Mouse (Mus musculus) hindbrain, embryonic 11.5 days (tissue): ENCODE data around the gene 4930503B20Rik. TPM values are rescaled to one million over a fixed set of nuclear protein-coding genes. Genes with fewer than 3 reads are reported as not detected.

ENCODE experiments used
- ATAC-seq: fragments of 200-750 bp; cut with Nextera tagmentation; 2 replicates; pipeline ENCODE4 v1.8.0; 2017; ENCODE audit warnings: mild to moderate bottlenecking, moderate TSS enrichment, moderate library complexity; ENCODE audit not compliant: low FRiP score
- DNase-seq: peaks from one replicate; pipeline ENCODE4 v3.0.0-alpha.2; 2015; ENCODE audit warnings: low spot score
- H3K27ac ChIP-seq: fragments of 300-500 bp; sonication (generic); 2 replicates; pipeline ENCODE4 v1.5.1; 2014; ENCODE audit warnings: mild to moderate bottlenecking, low read depth, low read length
- H3K27me3 ChIP-seq: fragments of 300-500 bp; sonication (generic); 2 replicates; pipeline ENCODE4 v1.6.1; 2014; ENCODE audit warnings: mild to moderate bottlenecking, low read length, moderate library complexity, mixed read lengths; ENCODE audit not compliant: control insufficient read depth, insufficient read depth
- H3K36me3 ChIP-seq: fragments of 300-500 bp; sonication (generic); 2 replicates; pipeline ENCODE4 v1.6.1; 2014; ENCODE audit warnings: mild to moderate bottlenecking, low read length, moderate library complexity, mixed read lengths; ENCODE audit not compliant: control insufficient read depth, insufficient read depth
- H3K4me1 ChIP-seq: fragments of 300-500 bp; sonication (generic); replicated peaks from 2 replicates; pipeline ENCODE4 v1.6.1; 2014; ENCODE audit warnings: low read length, mixed read lengths; ENCODE audit not compliant: control insufficient read depth, insufficient read depth
- H3K4me2 ChIP-seq: fragments of 300-500 bp; sonication (generic); replicated peaks from 2 replicates; pipeline ENCODE4 v1.6.1; 2014; ENCODE audit warnings: mild to moderate bottlenecking, low read depth, low read length
- H3K4me3 ChIP-seq: fragments of 300-500 bp; sonication (generic); 2 replicates; pipeline ENCODE4 v1.5.1; 2014; ENCODE audit warnings: low read depth, low read length
- H3K9ac ChIP-seq: fragments of 300-500 bp; sonication (generic); 2 replicates; pipeline ENCODE4 v1.6.1; 2014; ENCODE audit warnings: low read depth, low read length
- H3K9me3 ChIP-seq: fragments of 300-500 bp; sonication (generic); 2 replicates; pipeline ENCODE4 v1.6.1; 2016; ENCODE audit warnings: low read length; ENCODE audit not compliant: control insufficient read depth
- WGBS: fragments of 180-500 bp; shearing (Covaris S2); extraction: QIAGEN DNeasy Blood & Tissue Kit; methylation state at CpG from one replicate; pipeline ENCODE4 v1.1.7; 2014; 5-methylcytosine and 5-hydroxymethylcytosine counted together
- polyA plus RNA-seq: library from polyadenylated mRNA; unstranded; fragments of >200 nt; fragmentation: Nextera tagmentation; extraction: Ambion mirVana; gene quantifications from 2 replicates; pipeline ENCODE4 v1.2.1, GENCODE M21; 2014

4930503B20Rik gene
- polyA plus RNA-seq, result not detected in 2 replicates

- Histone ChIP-seq H3K4me1 (no peaks in the 10 kb centered on the region), H3K4me3 (no peak within 1 kb of the TSS), H3K27me3 (no peaks in the 10 kb centered on the region), H3K36me3 (no peaks in the 10 kb centered on the region), H3K9me3 (no peaks in the 10 kb centered on the region), H3K4me2 (no peak within 1 kb of the TSS), H3K9ac (no peak within 1 kb of the TSS), H3K27ac (no peak within 1 kb of the TSS)
- ATAC-seq, result no peak
- 81% methylated on average over 3 of the region's 3 CpGs for WGBS
- DNase-seq, result no peak
These were observed at the start of gene 4930503B20Rik for GRCm38 (mm10) chr3:146651217-146651616. Gene 4930503B20Rik, minus strand, starts transcription at chr3:146651317.

GRCm38 (mm10) chr3:146700051-146700450 is 48.9 kb upstream of the 4930503B20Rik start:
- no peaks in the 10 kb centered on the region for H3K9me3 ChIP-seq
- H3K36me3 ChIP-seq, result no peaks in the 10 kb centered on the region
- H3K27ac ChIP-seq, result no peak overlapping the region
- no peak overlapping the region for H3K4me2 ChIP-seq
- no peaks in the 10 kb centered on the region for H3K27me3 ChIP-seq
- 83% methylated on average over 11 of the region's 11 CpGs for WGBS
- DNase-seq (no peak), ATAC-seq (no peak)
- no peaks in the 10 kb centered on the region for H3K4me1 ChIP-seq
- no peak overlapping the region for H3K9ac ChIP-seq
- no peak overlapping the region for H3K4me3 ChIP-seq

GRCm38 (mm10) chr3:146698982-146699381 is 47.9 kb upstream of the 4930503B20Rik start:
- no peak overlapping the region for H3K4me3 ChIP-seq
- DNase-seq (peak; percentile 19), ATAC-seq (no peak)
- 53% methylated on average over 11 of the region's 11 CpGs for WGBS
- no peaks in the 10 kb centered on the region for H3K36me3 ChIP-seq
- no peaks in the 10 kb centered on the region for H3K9me3 ChIP-seq
- no peaks in the 10 kb centered on the region for H3K4me1 ChIP-seq
- H3K9ac ChIP-seq, result no peak overlapping the region
- no peak overlapping the region for H3K27ac ChIP-seq
- no peaks in the 10 kb centered on the region for H3K27me3 ChIP-seq
- no peak overlapping the region for H3K4me2 ChIP-seq

- no peaks in the 10 kb centered on the region for H3K36me3 ChIP-seq
- DNase-seq (no peak), ATAC-seq (no peak)
- H3K4me2 ChIP-seq, result no peak overlapping the region
- H3K27ac ChIP-seq, result no peak overlapping the region
- H3K4me3 ChIP-seq, result no peak overlapping the region
- no peak overlapping the region for H3K9ac ChIP-seq
- no peaks in the 10 kb centered on the region for H3K4me1 ChIP-seq
- H3K27me3 ChIP-seq, result no peaks in the 10 kb centered on the region
- no peaks in the 10 kb centered on the region for H3K9me3 ChIP-seq
- 85% methylated on average over 5 of the region's 5 CpGs for WGBS
These were observed 41.4 kb upstream of the 4930503B20Rik start for GRCm38 (mm10) chr3:146692547-146692946.

GRCm38 (mm10) chr3:146687121-146687725 is 36.1 kb upstream of the 4930503B20Rik start:
- Histone ChIP-seq H3K4me1 (peaks cover 3% of the 10 kb centered on the region; the same call in 1 of the 2 replicates), H3K9me3 (no peaks in the 10 kb centered on the region), H3K9ac (no peak overlapping the region), H3K36me3 (no peaks in the 10 kb centered on the region), H3K27ac (no peak overlapping the region), H3K4me2 (no peak overlapping the region), H3K4me3 (no peak overlapping the region), H3K27me3 (no peaks in the 10 kb centered on the region; the same call in 1 of the 2 replicates)
- ATAC-seq (no peak), DNase-seq (no peak)
- WGBS, result 84% methylated on average over 4 of the region's 4 CpGs

GRCm38 (mm10) chr3:146686428-146686827 is 35.3 kb upstream of the 4930503B20Rik start:
- no peak overlapping the region for H3K27ac ChIP-seq
- H3K36me3 ChIP-seq, result no peaks in the 10 kb centered on the region
- WGBS, result 96% methylated on average over 8 of the region's 8 CpGs
- H3K27me3 ChIP-seq, result no peaks in the 10 kb centered on the region; the same call in 1 of the 2 replicates
- H3K4me2 ChIP-seq, result no peak overlapping the region
- DNase-seq, result no peak
- peaks cover 3% of the 10 kb centered on the region; the same call in 1 of the 2 replicates for H3K4me1 ChIP-seq
- no peaks in the 10 kb centered on the region for H3K9me3 ChIP-seq
- H3K4me3 ChIP-seq, result no peak overlapping the region
- no peak overlapping the region for H3K9ac ChIP-seq
- no peak for ATAC-seq

GRCm38 (mm10) chr3:146684811-146685675 is 33.9 kb upstream of the 4930503B20Rik start, which contains the start of gene Samd13:
Gene Samd13, minus strand, starts transcription at chr3:146685592.
- Histone ChIP-seq H3K27me3 (no peaks in the 10 kb centered on the region; the same call in 1 of the 2 replicates), H3K4me2 (peak within 1 kb of the TSS; percentile 84), H3K9me3 (no peaks in the 10 kb centered on the region), H3K36me3 (no peaks in the 10 kb centered on the region), H3K9ac (peak within 1 kb of the TSS; percentile 62), H3K4me3 (peak within 1 kb of the TSS; percentile 52), H3K4me1 (peaks cover 3% of the 10 kb centered on the region; the same call in 1 of the 2 replicates), H3K27ac (no peak within 1 kb of the TSS)
- 3% methylated on average over 50 of the region's 50 CpGs for WGBS
- peak; percentile 96 for ATAC-seq
- peak; percentile 88 for DNase-seq

- no peak overlapping the region for H3K4me2 ChIP-seq
- H3K27ac ChIP-seq, result no peak overlapping the region
- peaks cover 3% of the 10 kb centered on the region; the same call in 1 of the 2 replicates for H3K4me1 ChIP-seq
- DNase-seq (no peak), ATAC-seq (no peak)
- no peak overlapping the region for H3K4me3 ChIP-seq
- no peaks in the 10 kb centered on the region for H3K9me3 ChIP-seq
- H3K27me3 ChIP-seq, result no peaks in the 10 kb centered on the region; the same call in 1 of the 2 replicates
- no peaks in the 10 kb centered on the region for H3K36me3 ChIP-seq
- H3K9ac ChIP-seq, result no peak overlapping the region
- WGBS, result 82% methylated on average over 2 of the region's 2 CpGs
These were observed 32.0 kb upstream of the 4930503B20Rik start for GRCm38 (mm10) chr3:146683095-146683494.
